Mouse (Mus musculus): ENCODE data around the gene Fam171b. TPM values are rescaled to one million over a fixed set of nuclear protein-coding genes. Genes with fewer than 3 reads are reported as not detected.

Gene Fam171b
- polyA plus RNA-seq, 1 experiment from 2014 or later = 77.1 TPM

DNA sequence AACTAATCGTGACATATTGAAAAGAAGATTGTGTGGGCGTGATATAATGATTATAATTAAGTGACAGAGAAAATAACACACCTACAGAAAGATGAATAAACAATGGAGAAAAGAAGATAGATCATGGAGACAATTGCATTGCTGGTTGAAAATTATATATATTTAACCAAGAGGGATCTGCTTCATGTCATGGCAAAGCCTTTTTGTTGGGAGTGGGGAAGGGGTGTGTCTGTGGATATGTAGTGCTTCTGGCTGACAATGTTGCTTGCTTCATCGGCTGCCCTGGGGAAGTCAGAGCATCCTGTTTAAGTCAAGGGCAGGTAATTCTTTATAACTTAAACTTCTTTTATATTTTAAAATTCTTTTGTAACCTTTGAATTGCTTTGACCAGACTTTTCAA is 36.1 kb downstream of the Fam171b start:
- no peak overlapping the region for H3K4me2 ChIP-seq (ENCODE audit: low read length)
- H3K27me3 ChIP-seq (replicated peaks; ENCODE audit: control insufficient read depth, insufficient read depth, low read length) = no peaks in the 10 kb centered on the region
- WGBS = 83% methylated on average over 3 of the region's 3 CpGs
- no peaks in the 10 kb centered on the region; the same call in 1 of the 2 replicates for H3K36me3 ChIP-seq (ENCODE audit: control insufficient read depth, insufficient read depth, low read length)
- H3K27ac ChIP-seq (ENCODE audit: low read depth, low read length) = no peak overlapping the region
- no peaks in the 10 kb centered on the region for H3K9me3 ChIP-seq (ENCODE audit: control insufficient read depth, low read length)
- H3K9ac ChIP-seq (ENCODE audit: low read depth, low read length) = no peak overlapping the region
- H3K4me3 ChIP-seq (ENCODE audit: low read length) = no peak overlapping the region
- no peaks in the 10 kb centered on the region for H3K4me1 ChIP-seq (ENCODE audit: control insufficient read depth, insufficient read depth, low read depth, low read length)
- ATAC-seq = no peak

DNA sequence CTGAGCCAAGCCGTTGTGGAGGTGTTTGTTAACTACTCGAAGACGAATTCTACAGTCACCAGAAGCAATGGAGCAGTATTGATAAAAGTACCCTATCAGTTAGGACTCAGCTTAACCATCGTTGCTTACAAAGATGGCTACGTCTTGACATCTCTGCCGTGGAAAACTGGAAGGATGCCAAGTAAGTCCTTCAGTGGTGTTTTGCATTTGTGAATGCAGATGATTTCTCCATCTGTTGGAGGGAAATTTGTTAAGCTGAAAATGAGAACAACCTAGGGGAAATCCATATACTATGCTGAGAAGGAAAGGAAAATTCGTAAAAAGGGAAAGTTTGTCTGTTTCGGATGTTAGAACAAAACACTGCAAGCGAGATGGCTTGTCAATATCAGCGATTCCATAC is 41.0 kb downstream of the Fam171b start:
- no peak overlapping the region for H3K27ac ChIP-seq (ENCODE audit: low read depth, low read length)
- H3K27me3 ChIP-seq (replicated peaks; ENCODE audit: control insufficient read depth, insufficient read depth, low read length) = no peaks in the 10 kb centered on the region
- no peaks in the 10 kb centered on the region for H3K4me1 ChIP-seq (ENCODE audit: control insufficient read depth, insufficient read depth, low read depth, low read length)
- WGBS = 85% methylated on average over 10 of the region's 10 CpGs
- H3K36me3 ChIP-seq (ENCODE audit: control insufficient read depth, insufficient read depth, low read length) = no peaks in the 10 kb centered on the region; the same call in none of the 2 replicates
- no peak overlapping the region for H3K4me3 ChIP-seq (ENCODE audit: low read length)
- no peaks in the 10 kb centered on the region for H3K9me3 ChIP-seq (ENCODE audit: control insufficient read depth, low read length)
- no peak for ATAC-seq
- H3K9ac ChIP-seq (ENCODE audit: low read depth, low read length) = no peak overlapping the region
- no peak overlapping the region for H3K4me2 ChIP-seq (ENCODE audit: low read length)

DNA sequence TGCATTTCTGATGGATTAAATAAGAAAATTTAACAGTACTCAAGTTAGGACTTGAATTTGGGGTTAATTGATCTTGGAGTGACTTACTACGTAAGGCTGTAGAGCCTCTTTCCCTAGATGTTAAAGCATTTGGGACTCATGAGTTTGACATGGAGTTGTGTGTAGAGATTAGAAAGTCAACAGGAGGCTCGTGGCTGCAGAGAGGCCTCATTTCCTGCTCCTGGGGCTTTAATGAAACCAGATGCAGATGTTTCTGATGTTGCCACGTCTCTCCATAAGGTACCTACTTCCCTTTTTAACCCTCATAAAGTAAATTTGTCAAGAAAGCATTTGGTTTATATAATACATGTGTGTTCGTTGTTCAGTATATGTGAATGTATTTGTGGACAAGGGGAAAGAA is 43.8 kb downstream of the Fam171b start:
- peaks cover 10% of the 10 kb centered on the region for H3K36me3 ChIP-seq (ENCODE audit: control insufficient read depth, insufficient read depth, low read length)
- H3K9me3 ChIP-seq (ENCODE audit: control insufficient read depth, low read length) = no peaks in the 10 kb centered on the region
- no peaks in the 10 kb centered on the region for H3K27me3 ChIP-seq (replicated peaks; ENCODE audit: control insufficient read depth, insufficient read depth, low read length)
- 71% methylated on average over 4 of the region's 4 CpGs for WGBS
- ATAC-seq = no peak
- no peak overlapping the region for H3K9ac ChIP-seq (ENCODE audit: low read depth, low read length)
- H3K4me2 ChIP-seq (ENCODE audit: low read length) = no peak overlapping the region
- no peak overlapping the region for H3K27ac ChIP-seq (ENCODE audit: low read depth, low read length)
- no peaks in the 10 kb centered on the region for H3K4me1 ChIP-seq (ENCODE audit: control insufficient read depth, insufficient read depth, low read depth, low read length)
- H3K4me3 ChIP-seq (ENCODE audit: low read length) = no peak overlapping the region

DNA sequence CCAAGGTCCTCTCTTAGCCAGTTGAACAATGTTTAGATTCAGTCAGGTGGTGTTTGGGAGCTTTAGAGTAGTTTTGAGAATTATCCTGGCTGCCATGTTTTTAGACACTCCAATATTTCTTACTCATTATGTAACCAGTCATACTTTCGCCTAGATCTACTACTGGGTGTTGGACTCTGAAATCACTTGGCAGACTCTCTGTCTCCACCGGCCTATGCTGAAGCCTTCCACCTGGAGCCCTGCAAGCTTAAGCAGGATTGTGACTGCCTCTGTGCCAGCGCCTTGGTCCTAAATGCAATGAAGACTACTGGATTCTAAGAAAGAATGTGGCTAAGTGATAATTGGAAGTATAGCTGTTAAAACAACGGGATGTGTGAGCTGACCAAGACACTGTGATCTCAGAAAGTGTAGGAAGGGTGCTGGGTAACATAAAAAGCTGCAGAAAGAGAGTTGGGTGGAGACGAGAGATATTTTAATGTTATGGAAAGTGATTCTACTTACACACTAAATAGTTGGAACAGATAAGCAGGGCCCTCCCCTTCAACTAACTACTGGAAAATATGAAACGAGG is 71.5 kb downstream of the Fam171b start:
- ATAC-seq = no peak
- Histone ChIP-seq H3K27me3 (replicated peaks; ENCODE audit: control insufficient read depth, insufficient read depth, low read length) (no peaks in the 10 kb centered on the region), H3K9me3 (ENCODE audit: control insufficient read depth, low read length) (no peaks in the 10 kb centered on the region), H3K9ac (ENCODE audit: low read depth, low read length) (no peak overlapping the region), H3K4me1 (ENCODE audit: control insufficient read depth, insufficient read depth, low read depth, low read length) (no peaks in the 10 kb centered on the region), H3K36me3 (ENCODE audit: control insufficient read depth, insufficient read depth, low read length) (peaks cover 18% of the 10 kb centered on the region), H3K4me3 (ENCODE audit: low read length) (no peak overlapping the region), H3K27ac (ENCODE audit: low read depth, low read length) (no peak overlapping the region), H3K4me2 (ENCODE audit: low read length) (no peak overlapping the region)
- WGBS = 84% methylated on average over 6 of the region's 6 CpGs

DNA sequence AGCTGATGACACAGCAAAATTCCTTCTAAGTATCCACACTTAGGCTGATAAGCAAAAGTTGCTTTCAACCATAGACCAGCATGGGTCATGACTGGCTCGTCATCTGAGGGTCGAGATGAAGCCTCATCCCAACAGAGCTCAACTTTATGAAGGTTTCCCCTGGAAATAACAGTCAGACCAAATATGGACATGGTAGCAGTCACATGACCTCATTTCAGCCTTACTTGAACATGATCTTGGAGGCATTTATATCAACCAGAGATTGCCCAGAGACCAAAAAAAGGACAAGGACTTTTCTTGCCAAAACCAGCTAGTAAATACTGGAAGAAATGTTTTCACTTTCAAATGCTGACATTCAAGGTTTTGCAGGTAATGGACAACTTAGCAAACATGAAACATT is 81.3 kb downstream of the Fam171b start:
- WGBS = 97% methylated on average over 2 of the region's 2 CpGs
- ATAC-seq = no peak
- Histone ChIP-seq H3K9me3 (ENCODE audit: control insufficient read depth, low read length) (no peaks in the 10 kb centered on the region), H3K36me3 (ENCODE audit: control insufficient read depth, insufficient read depth, low read length) (no peaks in the 10 kb centered on the region), H3K9ac (ENCODE audit: low read depth, low read length) (no peak overlapping the region), H3K4me2 (ENCODE audit: low read length) (no peak overlapping the region), H3K4me3 (ENCODE audit: low read length) (no peak overlapping the region), H3K4me1 (ENCODE audit: control insufficient read depth, insufficient read depth, low read depth, low read length) (no peaks in the 10 kb centered on the region), H3K27ac (ENCODE audit: low read depth, low read length) (no peak overlapping the region), H3K27me3 (replicated peaks; ENCODE audit: control insufficient read depth, insufficient read depth, low read length) (no peaks in the 10 kb centered on the region)

DNA sequence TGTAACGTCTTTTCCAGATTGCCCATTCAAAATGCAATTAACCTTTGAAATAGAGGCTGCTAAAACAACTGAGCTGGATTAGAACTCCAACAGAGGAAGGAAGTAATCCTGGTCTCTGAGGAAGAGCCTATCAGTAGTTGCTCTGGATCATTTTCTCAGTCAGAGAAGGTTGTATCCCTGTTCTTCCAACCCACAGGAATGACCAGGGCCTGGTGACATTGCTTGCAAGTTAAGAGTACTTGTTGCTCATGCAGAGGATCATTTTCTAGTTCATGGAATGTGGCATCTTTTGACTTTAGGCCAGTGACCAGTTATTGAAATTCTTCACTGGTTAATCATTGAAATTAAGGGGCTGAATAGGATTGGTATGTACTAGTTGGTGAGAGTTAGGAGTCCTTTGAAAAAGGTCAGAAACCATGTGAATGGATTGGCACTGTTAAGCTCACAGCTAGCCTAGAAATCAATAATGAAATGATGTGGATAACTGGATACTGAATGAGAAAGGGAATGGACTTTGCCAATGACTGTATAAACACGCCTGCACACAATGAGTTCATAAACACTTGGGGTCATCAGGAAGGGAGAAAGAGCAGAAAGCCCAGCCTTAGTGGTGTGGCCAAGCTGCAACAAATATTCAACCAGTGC is 89.6 kb downstream of the Fam171b start:
- Histone ChIP-seq H3K4me3 (ENCODE audit: low read length) (no peak overlapping the region), H3K4me1 (ENCODE audit: control insufficient read depth, insufficient read depth, low read depth, low read length) (no peaks in the 10 kb centered on the region), H3K27ac (ENCODE audit: low read depth, low read length) (no peak overlapping the region), H3K36me3 (ENCODE audit: control insufficient read depth, insufficient read depth, low read length) (no peaks in the 10 kb centered on the region), H3K4me2 (ENCODE audit: low read length) (no peak overlapping the region), H3K9me3 (ENCODE audit: control insufficient read depth, low read length) (no peaks in the 10 kb centered on the region), H3K9ac (ENCODE audit: low read depth, low read length) (no peak overlapping the region), H3K27me3 (replicated peaks; ENCODE audit: control insufficient read depth, insufficient read depth, low read length) (no peaks in the 10 kb centered on the region)
- ATAC-seq = no peak
- WGBS = 78% methylated on average over 2 of the region's 2 CpGs

DNA sequence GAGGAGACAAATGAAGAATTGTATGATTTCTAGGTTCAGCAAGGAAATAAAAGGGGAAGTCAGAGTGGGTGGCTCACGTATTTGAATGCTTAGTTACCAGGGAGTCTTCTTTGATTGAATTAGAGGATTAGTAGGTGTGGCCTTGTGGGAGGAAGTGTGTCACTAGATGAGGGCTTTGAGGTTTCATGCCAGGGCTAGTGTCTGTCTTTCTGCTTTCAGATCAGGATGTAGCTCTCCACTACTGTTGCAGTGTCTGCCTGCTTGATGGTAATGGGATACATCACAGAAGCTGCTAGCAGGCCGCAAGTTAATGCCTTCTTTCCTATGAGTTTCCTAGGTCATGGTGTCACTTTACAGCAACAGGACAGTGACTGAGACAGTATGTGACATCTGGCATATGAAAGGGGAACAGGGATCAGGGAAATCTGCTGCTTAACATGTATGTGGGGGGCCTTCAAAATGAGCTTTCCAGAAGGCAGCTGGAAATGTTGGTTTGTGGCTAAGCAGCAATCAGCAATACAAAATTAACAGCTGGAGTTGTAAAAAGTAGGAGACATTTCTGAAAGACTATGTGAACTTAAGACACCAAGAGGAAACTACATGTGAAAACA is 117.1 kb downstream of the Fam171b start:
- no peak for ATAC-seq
- Histone ChIP-seq H3K27ac (ENCODE audit: low read depth, low read length) (no peak overlapping the region), H3K27me3 (replicated peaks; ENCODE audit: control insufficient read depth, insufficient read depth, low read length) (no peaks in the 10 kb centered on the region), H3K36me3 (ENCODE audit: control insufficient read depth, insufficient read depth, low read length) (no peaks in the 10 kb centered on the region), H3K4me1 (ENCODE audit: control insufficient read depth, insufficient read depth, low read depth, low read length) (no peaks in the 10 kb centered on the region), H3K4me2 (ENCODE audit: low read length) (no peak overlapping the region), H3K9ac (ENCODE audit: low read depth, low read length) (no peak overlapping the region), H3K4me3 (ENCODE audit: low read length) (no peak overlapping the region), H3K9me3 (ENCODE audit: control insufficient read depth, low read length) (no peaks in the 10 kb centered on the region)
- 58% methylated on average over 2 of the region's 2 CpGs for WGBS

Other genes starting within 250 kb of the Fam171b start
- 160 and 171 TPM in 2 replicates for gene Zc3h15, start 168.2 kb upstream of the Fam171b start, polyA plus RNA-seq (2015; fragmentation: Nextera tagmentation; extraction: Ambion mirVana)
- 17.1 and 24.7 TPM in 2 replicates for gene Itgav, start 88.2 kb upstream of the Fam171b start, polyA plus RNA-seq (2015; fragmentation: Nextera tagmentation; extraction: Ambion mirVana)
- gene Zswim2, start 128.6 kb downstream of the Fam171b start, polyA plus RNA-seq (2015; fragmentation: Nextera tagmentation; extraction: Ambion mirVana) = not detected in 2 replicates
- gene Gm13698, start 143.1 kb downstream of the Fam171b start, polyA plus RNA-seq (2015; fragmentation: Nextera tagmentation; extraction: Ambion mirVana) = not detected in 2 replicates
- gene Gm13693, start 148.9 kb downstream of the Fam171b start, polyA plus RNA-seq (2015; fragmentation: Nextera tagmentation; extraction: Ambion mirVana) = not detected in 2 replicates
- not detected in 2 replicates for gene Gm13695, start 154.7 kb downstream of the Fam171b start, polyA plus RNA-seq (2015; fragmentation: Nextera tagmentation; extraction: Ambion mirVana)
- gene Gm13696, start 160.5 kb downstream of the Fam171b start, polyA plus RNA-seq (2015; fragmentation: Nextera tagmentation; extraction: Ambion mirVana) = not detected in 2 replicates
- gene Gm13694, start 166.3 kb downstream of the Fam171b start, polyA plus RNA-seq (2015; fragmentation: Nextera tagmentation; extraction: Ambion mirVana) = not detected in 2 replicates
- gene Gm13697, start 172.1 kb downstream of the Fam171b start, polyA plus RNA-seq (2015; fragmentation: Nextera tagmentation; extraction: Ambion mirVana) = not detected in 2 replicates
- not detected in 2 replicates for gene Gm13691, start 177.9 kb downstream of the Fam171b start, polyA plus RNA-seq (2015; fragmentation: Nextera tagmentation; extraction: Ambion mirVana)